Mouse (Mus musculus) layer of hippocampus, adult 11-12 months (tissue): ENCODE measurements around the gene Olfr65.
A peak's percentile ranks its signal among the peaks of the same experiment; 100 is the strongest.

ENCODE experiments used
- DNase-seq: peaks from one replicate; pipeline ENCODE4 v3.0.0; 2022; ENCODE audit warnings: low spot score

Olfr65 gene

GRCm38 (mm10) chr7:103903187-103903586 lies at the start of gene Olfr65:
Olfr65 (plus strand) TSS chr7:103903487.
- no peak for DNase-seq

- no peak for DNase-seq
Measured at GRCm38 (mm10) chr7:103854669-103855068, 48.6 kb upstream of the Olfr65 start.

DNA sequence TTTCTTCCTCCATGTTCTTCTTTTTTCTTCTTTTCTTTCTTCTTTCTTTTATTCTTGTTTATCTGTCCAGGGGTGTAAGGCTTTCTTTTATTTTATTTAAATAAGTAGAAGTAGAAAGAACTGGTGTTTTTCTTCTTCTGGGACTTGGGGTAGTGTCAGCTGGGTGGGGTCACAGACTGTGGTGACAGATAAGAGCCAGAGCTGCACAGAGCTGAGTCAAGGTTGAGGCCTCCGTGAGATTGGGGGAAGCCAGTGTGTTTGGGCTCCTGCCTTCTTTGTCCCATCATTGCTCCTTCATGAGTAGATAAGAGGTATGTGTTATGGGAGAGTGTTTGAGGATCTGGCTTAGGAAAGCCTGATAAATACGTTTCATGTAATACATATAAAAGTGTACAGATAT lies 44.2 kb upstream of the Olfr65 start:
- DNase-seq = no peak

- no peak for DNase-seq
Measured at GRCm38 (mm10) chr7:103860855-103861254, 42.4 kb upstream of the Olfr65 start.

GRCm38 (mm10) chr7:103861531-103861930 lies 41.8 kb upstream of the Olfr65 start:
- DNase-seq = no peak

DNA sequence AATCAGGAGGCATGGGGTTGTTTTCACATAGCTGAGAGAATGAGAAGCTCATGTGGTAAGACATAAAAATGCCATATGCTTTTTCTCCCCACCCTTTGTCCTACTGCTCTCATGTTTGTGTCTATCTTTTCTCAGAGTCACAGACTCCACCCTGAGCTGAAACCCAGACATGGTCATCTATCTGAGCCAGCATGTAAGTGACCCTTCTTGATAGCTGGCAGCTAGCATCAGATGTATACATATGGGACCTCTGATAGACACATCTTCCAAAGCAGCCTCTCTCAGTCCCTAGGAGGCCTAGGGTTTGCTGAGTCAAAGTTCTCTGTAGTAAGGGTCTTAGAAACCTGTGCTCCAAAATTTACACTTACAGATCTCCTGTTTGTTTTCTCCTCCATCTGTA lies 37.6 kb upstream of the Olfr65 start:
- DNase-seq = no peak

- DNase-seq = no peak
Measured at GRCm38 (mm10) chr7:103870667-103871066, 32.6 kb upstream of the Olfr65 start.

- peak; percentile 3 for DNase-seq
Measured at GRCm38 (mm10) chr7:103873064-103873463, 30.2 kb upstream of the Olfr65 start.

DNA sequence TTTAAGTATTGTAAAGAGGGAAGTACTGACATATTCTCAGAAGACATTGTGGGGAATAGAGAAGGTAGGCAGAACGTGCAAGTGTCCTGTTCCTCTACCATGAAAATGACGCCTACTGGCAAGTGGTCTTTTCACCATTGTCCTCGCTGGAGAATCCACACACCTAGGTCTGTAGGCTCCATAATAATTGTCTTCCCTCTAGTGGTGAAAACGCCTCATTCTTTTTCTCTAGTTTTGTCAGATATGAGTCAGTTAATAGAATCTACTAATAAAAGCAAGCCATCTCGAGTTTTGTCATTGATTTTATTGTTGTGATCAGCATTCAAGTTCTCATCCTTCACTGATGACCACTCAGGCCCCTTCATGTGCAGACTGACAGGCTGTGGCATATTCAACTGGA lies 28.8 kb upstream of the Olfr65 start:
- no peak for DNase-seq

DNA sequence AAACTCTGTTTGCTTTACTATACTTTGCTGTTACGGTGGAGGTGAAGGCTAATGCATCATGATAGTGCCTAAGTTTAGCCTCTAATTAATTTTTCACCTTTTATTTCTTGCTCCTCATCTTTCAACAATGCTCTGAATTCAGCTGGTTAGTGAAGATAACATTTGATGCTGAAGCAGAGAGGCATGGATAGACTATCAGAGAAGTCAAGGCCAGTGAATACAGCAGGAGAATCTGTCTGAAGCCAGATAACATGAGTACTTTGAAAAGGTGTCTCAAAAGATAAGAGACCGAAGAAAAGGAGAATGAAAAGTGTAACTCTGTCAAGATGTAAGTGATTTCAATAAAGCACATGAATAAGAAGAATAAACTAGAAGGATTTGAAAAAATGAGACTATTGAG lies 26.2 kb upstream of the Olfr65 start:
- DNase-seq = no peak

- DNase-seq = no peak
Measured at GRCm38 (mm10) chr7:103886152-103886551, 17.1 kb upstream of the Olfr65 start, which contains the start of gene Olfr66. Olfr66 (minus strand) TSS chr7:103886252.

DNA sequence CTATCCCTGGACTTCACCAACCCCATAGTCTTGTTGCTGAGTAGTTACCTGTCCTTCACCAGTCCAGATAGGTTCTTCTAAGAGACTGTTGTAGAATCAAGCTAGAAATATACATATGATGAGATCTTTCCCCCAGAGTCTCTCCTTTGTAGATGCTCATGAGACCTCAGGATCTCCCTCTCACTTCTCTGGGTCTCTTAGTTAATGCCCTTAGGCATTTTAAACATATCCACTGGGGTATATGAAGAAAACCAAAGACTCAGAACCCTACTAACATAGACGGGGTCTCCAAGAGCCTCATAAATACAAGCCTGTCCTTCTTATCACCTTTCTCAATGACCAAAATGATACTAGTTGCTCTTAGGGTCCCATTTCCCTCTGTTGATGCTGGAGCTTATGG lies 8.9 kb upstream of the Olfr65 start, which contains the start of gene Olfr64:
Gene Olfr64, minus strand, starts transcription at position 101 of the 400 bp plus-strand sequence.
- no peak for DNase-seq

GRCm38 (mm10) chr7:103910047-103910446 lies 6.8 kb downstream of the Olfr65 start:
- DNase-seq = no peak

DNA sequence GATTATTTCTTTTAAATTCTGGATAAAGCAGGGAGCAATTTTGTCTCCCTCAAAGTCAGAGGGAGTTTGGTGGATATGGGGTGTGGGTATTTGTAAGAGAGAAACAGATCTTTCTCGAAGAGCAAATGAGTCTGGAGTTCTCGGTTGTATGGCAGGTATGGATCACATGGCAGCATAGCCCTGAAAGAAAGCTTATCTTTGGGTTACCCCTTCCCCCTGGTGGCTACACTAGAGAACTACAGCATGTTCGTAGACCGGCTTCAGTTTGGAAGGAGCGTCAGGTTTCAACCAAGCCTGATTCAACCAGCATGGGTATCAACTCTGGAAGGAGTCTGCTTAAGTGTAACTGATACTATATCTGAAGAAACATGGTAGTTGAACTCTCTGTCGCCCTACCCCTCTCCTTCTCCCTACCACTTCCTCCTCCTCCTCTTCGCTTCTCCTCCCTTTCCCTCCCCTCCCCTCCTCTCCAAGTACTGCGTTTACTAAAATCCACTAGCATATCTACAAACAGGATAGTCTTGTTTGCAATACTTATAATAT lies 9.8 kb downstream of the Olfr65 start:
- no peak for DNase-seq

- DNase-seq = no peak
Measured at GRCm38 (mm10) chr7:103915338-103915737, 12.1 kb downstream of the Olfr65 start.

GRCm38 (mm10) chr7:103928525-103928924 lies 25.2 kb downstream of the Olfr65 start, which contains the start of gene Olfr631:
Olfr631 (plus strand) TSS chr7:103928825.
- no peak for DNase-seq

DNA sequence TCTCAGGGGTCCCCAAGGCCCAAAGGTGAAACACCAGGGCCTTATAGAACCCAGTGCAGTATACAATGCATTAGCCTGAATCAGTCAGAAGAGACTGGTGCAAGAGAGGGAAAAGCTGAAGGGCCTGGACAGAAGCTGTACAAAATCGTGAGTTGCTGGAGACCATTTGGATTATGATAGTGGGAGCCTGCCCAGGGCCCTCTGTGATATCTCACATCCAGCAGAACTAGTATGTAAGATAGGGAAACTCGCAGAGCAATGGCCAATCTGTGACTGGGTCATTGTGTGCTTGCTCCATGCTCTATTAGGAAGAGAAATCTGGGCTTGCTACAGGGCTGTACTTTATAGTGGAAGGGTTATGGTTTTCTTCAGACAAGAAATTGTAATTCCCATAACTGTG lies 31.0 kb downstream of the Olfr65 start, which contains the start of gene Olfr632:
Gene Olfr632, plus strand, starts transcription at position 84 of the 400 bp plus-strand sequence.
- no peak for DNase-seq

- DNase-seq = no peak
Measured at GRCm38 (mm10) chr7:103942730-103943129, 39.4 kb downstream of the Olfr65 start.

DNA sequence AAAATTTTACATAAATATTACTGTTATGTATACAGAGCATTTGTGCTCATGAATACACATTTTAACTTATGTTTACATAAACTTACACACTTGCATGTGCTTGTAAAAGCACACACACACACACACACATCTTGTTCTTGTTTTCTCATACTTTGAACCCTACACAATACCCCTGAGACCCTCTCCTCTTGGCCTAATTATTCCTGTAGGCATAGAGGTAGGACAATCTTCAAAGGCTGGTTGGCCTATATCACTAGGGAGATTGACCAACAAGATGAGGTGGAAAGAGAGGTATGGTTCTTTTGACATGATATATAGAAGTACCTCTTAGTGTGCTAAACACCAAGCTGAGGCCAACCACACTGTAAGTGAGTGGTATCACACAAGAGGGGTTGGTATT lies 40.9 kb downstream of the Olfr65 start, which contains the start of gene Olfr633:
Gene Olfr633, plus strand, starts transcription at position 301 of the 400 bp plus-strand sequence.
- no peak for DNase-seq
